Mouse (Mus musculus) lung, adult 2 months (tissue): Measurements from ENCODE around the gene BC017158. TPM values are rescaled to one million over a fixed set of nuclear protein-coding genes. Genes with fewer than 3 reads are reported as not detected.
A peak's percentile ranks its signal among the peaks of the same experiment; 100 is the strongest.

Source experiments
- DNase-seq: peaks from one replicate; pipeline ENCODE4 v3.0.0; 2022
- H3K4me1 ChIP-seq: fragments of 200-500 bp; 2 replicates; pipeline ENCODE4 v1.6.1; 2011; ENCODE audit warnings: low read length; ENCODE audit not compliant: control insufficient read depth, insufficient read depth
- H3K4me3 ChIP-seq: fragments of 200-500 bp; replicated peaks from 2 replicates; pipeline ENCODE3; 2011; ENCODE audit warnings: low read depth, mild to moderate bottlenecking, control low read depth, low read length; ENCODE audit errors: extremely low read depth
- CTCF ChIP-seq: fragments of 200-500 bp; IDR thresholded peaks from 2 replicates; pipeline ENCODE4 v1.5.1; 2011; ENCODE audit warnings: mild to moderate bottlenecking, low read length, control low read depth; ENCODE audit not compliant: insufficient read depth
- POLR2A ChIP-seq: fragments of 200-500 bp; IDR thresholded peaks from 2 replicates; pipeline ENCODE4 v1.6.1; 2011; ENCODE audit warnings: low read depth, mild to moderate bottlenecking, control low read depth, low read length, borderline replicate concordance; ENCODE audit errors: extremely low read depth
- WGBS: fragments of 180-500 bp; shearing (Covaris S2); methylation state at CpG from one replicate; pipeline ENCODE4 v1.1.7; 2018; 5-methylcytosine and 5-hydroxymethylcytosine counted together
- polyA plus RNA-seq: library from polyadenylated mRNA; depleted of rRNA; stranded (reverse); fragments of >200 nt; gene quantifications from 2 replicates; pipeline ENCODE4 v1.2.3, GENCODE M21; 2012

Gene BC017158
- polyA plus RNA-seq, 1 experiment: 59.4 TPM

DNA sequence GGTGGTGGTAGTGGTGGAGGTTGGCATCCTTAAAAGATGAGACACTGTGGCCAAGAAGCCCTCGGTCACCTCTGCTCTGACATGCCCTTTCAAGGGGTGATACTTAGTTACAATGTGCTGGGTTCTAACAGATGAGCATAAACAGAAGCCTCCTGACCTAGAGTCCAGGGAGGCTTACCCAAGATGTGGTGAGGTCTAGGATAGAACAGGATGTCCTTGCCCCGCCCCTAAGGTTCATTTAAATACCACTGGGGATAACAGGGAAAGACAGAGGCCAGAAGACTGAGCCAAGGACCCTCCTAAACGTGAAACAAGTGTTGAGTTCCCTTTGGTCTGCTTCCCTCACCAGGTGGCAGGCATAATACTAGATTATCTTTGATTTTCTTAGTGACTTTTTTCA, 1.5 kb downstream of the BC017158 start:
- H3K4me3 ChIP-seq: no peak overlapping the region
- no peak for DNase-seq
- H3K4me1 ChIP-seq: peaks cover 11% of the 10 kb centered on the region
- 68% methylated on average over 3 of the region's 3 CpGs for WGBS
- TF ChIP-seq POLR2A (no peak), CTCF (no peak)

DNA sequence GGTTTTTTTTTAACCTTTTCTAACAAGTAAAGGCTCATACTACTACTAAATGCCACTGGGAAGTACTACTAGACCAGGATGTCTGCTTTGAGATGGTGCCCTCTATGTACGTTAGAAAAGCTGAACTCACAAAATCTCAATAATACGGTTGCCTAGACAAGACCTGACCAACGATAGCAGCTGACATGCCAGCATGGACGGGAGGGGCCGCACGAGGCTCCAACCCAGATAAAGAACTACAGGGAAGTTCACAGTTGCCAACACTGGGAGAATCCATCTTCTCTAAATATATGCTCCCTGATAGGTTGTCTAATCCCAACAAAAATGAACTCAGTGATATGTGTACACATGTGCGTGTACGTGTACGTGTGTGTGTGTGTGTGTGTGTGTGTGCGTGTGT, 3.2 kb downstream of the BC017158 start:
- WGBS: 90% methylated on average over 10 of the region's 10 CpGs
- Histone ChIP-seq H3K4me3 (no peak overlapping the region), H3K4me1 (peaks cover 11% of the 10 kb centered on the region)
- no peak for DNase-seq
- TF ChIP-seq POLR2A: no peak
- TF ChIP-seq CTCF: no peak

GRCm38 (mm10) chr7:128288923-128289544, 8.9 kb downstream of the BC017158 start:
- no peak for DNase-seq
- WGBS: 28% methylated on average over 9 of the region's 9 CpGs
- Histone ChIP-seq H3K4me1 (peaks cover 2% of the 10 kb centered on the region; the same call in 1 of the 2 replicates), H3K4me3 (no peak overlapping the region)
- TF ChIP-seq CTCF: 0 out of 2 replicates have a peak, but pooled peaks have one; percentile 24
- TF ChIP-seq POLR2A: no peak

DNA sequence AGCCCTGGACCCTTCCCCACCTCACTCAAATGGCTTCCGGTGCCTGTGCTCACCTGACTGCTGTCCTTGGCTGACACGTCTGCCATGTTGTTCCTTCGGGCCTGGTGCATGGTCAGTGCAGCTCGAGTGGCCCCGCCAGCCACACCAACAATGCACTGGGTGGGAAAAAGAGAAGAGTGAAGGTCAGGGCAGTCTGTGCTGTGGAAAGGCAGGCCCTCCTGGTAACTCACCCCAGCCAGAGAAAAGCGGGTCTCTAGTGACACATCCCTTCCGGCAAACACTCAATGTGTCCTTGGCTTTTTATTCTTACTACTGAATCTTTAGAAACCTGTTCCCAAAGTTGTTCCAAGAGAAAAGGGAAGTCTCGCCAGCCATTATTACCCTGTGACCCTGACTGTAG, 12.9 kb downstream of the BC017158 start:
- no peak overlapping the region for H3K4me3 ChIP-seq
- no peak for DNase-seq
- WGBS: 85% methylated on average over 8 of the region's 8 CpGs
- H3K4me1 ChIP-seq: peaks cover 2% of the 10 kb centered on the region; the same call in 1 of the 2 replicates
- TF ChIP-seq CTCF: no peak
- TF ChIP-seq POLR2A: no peak

DNA sequence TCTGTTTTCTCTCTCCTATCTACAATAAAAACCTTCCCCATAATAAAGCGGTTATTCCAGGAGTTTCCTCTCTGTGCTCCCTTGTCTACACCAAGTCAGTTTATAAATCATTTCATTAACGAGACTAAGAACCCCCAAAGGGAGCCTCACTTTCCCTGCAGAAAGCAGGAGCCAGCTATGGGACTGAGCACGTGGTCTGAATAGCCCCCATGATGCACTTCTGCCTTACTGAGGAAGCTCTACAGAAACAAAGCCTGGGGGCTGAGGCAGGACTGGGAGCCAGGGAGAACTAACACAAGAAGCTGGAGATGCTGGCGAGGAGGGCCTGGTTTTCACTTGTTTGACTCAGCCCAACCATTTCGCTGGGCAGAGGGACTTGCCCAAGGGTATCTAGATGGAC, 13.9 kb downstream of the BC017158 start:
- H3K4me1 ChIP-seq: peaks cover 2% of the 10 kb centered on the region; the same call in 1 of the 2 replicates
- TF ChIP-seq POLR2A: no peak
- no peak for TF ChIP-seq CTCF
- WGBS: 71% methylated on average over 5 of the region's 5 CpGs
- no peak for DNase-seq
- H3K4me3 ChIP-seq: no peak overlapping the region

DNA sequence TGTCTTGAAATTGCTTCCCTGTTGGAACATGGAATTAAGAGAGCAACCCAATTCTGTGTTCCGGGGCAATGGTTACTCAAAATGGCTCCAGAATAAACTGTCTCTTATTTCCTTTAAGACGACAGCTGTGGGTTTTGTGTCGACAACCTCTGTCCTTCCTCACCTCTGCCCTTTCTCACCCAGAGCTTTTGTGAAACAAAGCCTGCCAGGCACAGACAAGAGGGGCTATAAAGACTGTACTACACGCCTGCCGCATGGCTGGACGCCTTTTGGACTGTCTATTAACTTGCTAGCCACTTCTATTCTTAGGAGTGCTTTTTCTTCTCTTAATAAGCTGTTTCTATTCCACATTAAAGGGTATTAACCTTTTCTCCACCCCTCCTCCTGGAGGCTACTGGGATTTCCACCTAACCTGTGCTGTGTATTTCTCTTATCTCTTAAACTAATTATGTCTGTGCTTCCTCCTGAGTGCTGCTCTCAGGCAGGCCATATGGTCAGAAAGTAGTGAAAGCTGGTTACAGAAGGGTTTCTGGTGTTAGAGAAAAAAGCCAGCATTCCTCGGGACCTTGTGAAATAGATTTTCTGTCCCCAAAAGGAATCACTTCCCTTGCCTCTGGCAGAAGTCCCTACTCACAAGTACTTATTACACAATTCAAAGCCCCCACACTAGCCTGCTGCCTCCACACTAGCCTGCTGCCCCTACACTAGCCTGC, 15.3 kb downstream of the BC017158 start:
- WGBS: 50% methylated on average over 7 of the region's 7 CpGs
- no peak for TF ChIP-seq POLR2A
- no peak for TF ChIP-seq CTCF
- no peak for DNase-seq
- H3K4me1 ChIP-seq: peaks cover 4% of the 10 kb centered on the region
- H3K4me3 ChIP-seq: no peak overlapping the region

GRCm38 (mm10) chr7:128281765-128282164, 16.2 kb downstream of the BC017158 start:
- Histone ChIP-seq H3K4me1 (peaks cover 4% of the 10 kb centered on the region), H3K4me3 (no peak overlapping the region)
- DNase-seq: no peak
- WGBS: 93% methylated on average over 11 of the region's 11 CpGs
- TF ChIP-seq CTCF (no peak), POLR2A (no peak)

DNA sequence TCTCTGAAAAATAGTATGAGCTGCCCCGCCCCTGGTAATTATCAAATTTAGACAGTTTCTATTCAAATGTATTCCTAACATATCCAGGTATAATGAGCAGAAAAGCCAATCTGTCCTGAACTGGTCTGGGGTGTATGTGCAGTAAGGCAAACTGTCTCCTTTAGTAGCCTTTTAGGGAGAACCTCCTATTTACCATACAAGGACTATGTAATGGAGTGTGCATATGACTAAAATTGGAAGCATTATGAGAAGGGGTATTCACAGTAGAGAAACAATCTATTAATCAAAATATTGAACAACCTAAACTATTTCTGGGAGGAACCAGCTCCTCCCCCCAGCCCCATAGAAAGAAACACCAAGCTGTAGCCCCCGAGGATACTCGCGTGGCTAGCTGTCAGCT, 18.2 kb downstream of the BC017158 start:
- DNase-seq: no peak
- H3K4me1 ChIP-seq: peaks cover 4% of the 10 kb centered on the region
- no peak overlapping the region for H3K4me3 ChIP-seq
- TF ChIP-seq POLR2A (no peak), CTCF (no peak)
- WGBS: 96% methylated on average over 4 of the region's 4 CpGs

- TF ChIP-seq CTCF: no peak
- no peak for TF ChIP-seq POLR2A
- WGBS: 87% methylated on average over 6 of the region's 6 CpGs
- Histone ChIP-seq H3K4me1 (peaks cover 4% of the 10 kb centered on the region), H3K4me3 (no peak overlapping the region)
- DNase-seq: no peak
These were observed 21.9 kb downstream of the BC017158 start for GRCm38 (mm10) chr7:128276051-128276450.

GRCm38 (mm10) chr7:128271496-128271895, 26.5 kb downstream of the BC017158 start:
- DNase-seq: no peak
- Histone ChIP-seq H3K4me3 (no peak overlapping the region), H3K4me1 (no peaks in the 10 kb centered on the region)
- 93% methylated on average over 9 of the region's 9 CpGs for WGBS
- no peak for TF ChIP-seq POLR2A
- TF ChIP-seq CTCF: no peak
